Mouse (Mus musculus): ENCODE results near the gene Stk33.

DNA sequence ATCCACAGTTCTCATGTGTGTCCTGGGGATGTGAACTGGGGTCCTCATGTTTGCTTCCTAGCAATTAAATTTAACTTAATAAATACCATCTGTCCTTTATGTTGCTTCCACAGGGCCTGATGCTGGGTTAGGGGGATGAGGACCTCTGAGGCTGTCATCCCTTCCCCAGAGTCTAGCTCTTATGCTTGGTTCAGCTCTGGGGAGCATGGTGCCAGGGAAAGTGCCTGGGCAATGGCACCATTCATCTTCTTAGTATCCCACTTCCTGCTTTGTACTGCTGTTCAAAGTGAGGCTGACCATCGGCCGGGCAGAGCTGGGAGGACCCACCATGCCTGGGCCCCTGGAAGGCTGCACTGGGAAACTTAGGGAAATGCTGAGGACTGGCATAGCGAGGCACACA, 163.7 kb downstream of the Stk33 start:
- TF ChIP-seq CTCF (IDR thresholded peaks at IDR 0.05; ENCODE audit: low read depth) (no peak), EP300 (IDR thresholded peaks at IDR 0.05; ENCODE audit: low read depth) (no peak)

All from liver, postnatal 0 days (tissue).